Mouse (Mus musculus) neural tube, embryonic 12.5 days (tissue): Measurements from ENCODE around the gene Rasl11b. TPM values are rescaled to one million over a fixed set of nuclear protein-coding genes. Genes with fewer than 3 reads are reported as not detected.

Experiments
- ATAC-seq: fragments of 200-750 bp; cut with Nextera tagmentation; 2 replicates; pipeline ENCODE4 v1.8.0; 2017; ENCODE audit warnings: low read depth, mild to moderate bottlenecking, moderate TSS enrichment, moderate library complexity; ENCODE audit not compliant: low FRiP score
- H3K27ac ChIP-seq: fragments of 300-500 bp; sonication (generic); 2 replicates; pipeline ENCODE4 v1.5.1; 2016
- H3K27me3 ChIP-seq: fragments of 300-500 bp; sonication (generic); replicated peaks from 2 replicates; pipeline ENCODE4 v1.6.1; 2016; ENCODE audit warnings: mild to moderate bottlenecking
- H3K36me3 ChIP-seq: fragments of 300-500 bp; sonication (generic); 2 replicates; pipeline ENCODE4 v1.6.1; 2016; ENCODE audit warnings: mild to moderate bottlenecking
- H3K4me1 ChIP-seq: fragments of 300-500 bp; sonication (generic); 2 replicates; pipeline ENCODE4 v1.6.1; 2016
- H3K4me2 ChIP-seq: fragments of 300-500 bp; sonication (generic); replicated peaks from 2 replicates; pipeline ENCODE4 v1.6.1; 2016; ENCODE audit warnings: mild to moderate bottlenecking
- H3K4me3 ChIP-seq: fragments of 300-500 bp; sonication (generic); 2 replicates; pipeline ENCODE4 v1.5.1; 2016
- H3K9ac ChIP-seq: fragments of 300-500 bp; sonication (generic); 2 replicates; pipeline ENCODE4 v1.6.1; 2016; ENCODE audit warnings: mild to moderate bottlenecking
- H3K9me3 ChIP-seq: fragments of 300-500 bp; sonication (generic); 2 replicates; pipeline ENCODE4 v1.6.1; 2016; ENCODE audit warnings: mild to moderate bottlenecking
- WGBS: fragments of 180-500 bp; shearing (Covaris S2); methylation state at CpG from one replicate; pipeline ENCODE4 v1.1.7; 2016; 5-methylcytosine and 5-hydroxymethylcytosine counted together
- polyA plus RNA-seq: library from polyadenylated mRNA; unstranded; fragments of >200 nt; fragmentation: Nextera tagmentation; extraction: Ambion mirVana; gene quantifications from 2 replicates; pipeline ENCODE4 v1.2.1, GENCODE M21; 2016

The Rasl11b gene
- polyA plus RNA-seq, 1 experiment from 2014 or later = 41.7 TPM

DNA sequence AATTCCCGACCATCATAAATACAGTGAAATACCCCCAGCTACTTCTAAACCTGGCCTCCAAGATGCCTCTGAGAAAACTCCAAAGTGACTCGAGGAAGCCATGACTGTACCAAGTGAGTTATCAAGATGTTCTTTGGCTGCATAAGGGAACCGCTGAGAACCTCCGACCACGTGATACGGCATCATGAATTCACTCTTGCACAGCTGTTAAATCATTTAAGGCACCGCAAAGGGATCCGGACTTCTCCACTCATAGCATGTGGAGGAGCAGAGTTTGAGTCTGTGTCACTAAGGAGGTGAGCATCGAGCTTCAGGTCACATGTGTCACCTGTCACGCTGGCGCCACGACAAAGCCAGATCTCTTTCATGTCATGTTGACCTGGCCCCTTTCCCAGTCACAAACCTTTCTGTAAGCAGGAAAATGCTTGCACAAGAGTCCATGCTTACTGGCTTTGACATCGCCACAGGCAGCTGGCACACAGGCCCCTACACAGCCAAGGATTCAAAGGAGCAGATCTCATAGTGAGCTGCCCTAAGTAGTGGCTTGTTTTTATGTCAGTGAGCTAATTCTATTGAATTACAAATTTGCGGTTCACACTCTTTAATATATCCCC lies 49.4 kb downstream of the Rasl11b start:
- no peak overlapping the region for H3K4me2 ChIP-seq
- WGBS = 86% methylated on average over 14 of the region's 14 CpGs
- H3K36me3 ChIP-seq = no peaks in the 10 kb centered on the region
- ATAC-seq = no peak
- no peak overlapping the region for H3K27ac ChIP-seq
- H3K4me3 ChIP-seq = no peak overlapping the region
- no peaks in the 10 kb centered on the region for H3K27me3 ChIP-seq
- H3K9ac ChIP-seq = no peak overlapping the region
- H3K4me1 ChIP-seq = peaks cover 15% of the 10 kb centered on the region
- H3K9me3 ChIP-seq = no peaks in the 10 kb centered on the region

DNA sequence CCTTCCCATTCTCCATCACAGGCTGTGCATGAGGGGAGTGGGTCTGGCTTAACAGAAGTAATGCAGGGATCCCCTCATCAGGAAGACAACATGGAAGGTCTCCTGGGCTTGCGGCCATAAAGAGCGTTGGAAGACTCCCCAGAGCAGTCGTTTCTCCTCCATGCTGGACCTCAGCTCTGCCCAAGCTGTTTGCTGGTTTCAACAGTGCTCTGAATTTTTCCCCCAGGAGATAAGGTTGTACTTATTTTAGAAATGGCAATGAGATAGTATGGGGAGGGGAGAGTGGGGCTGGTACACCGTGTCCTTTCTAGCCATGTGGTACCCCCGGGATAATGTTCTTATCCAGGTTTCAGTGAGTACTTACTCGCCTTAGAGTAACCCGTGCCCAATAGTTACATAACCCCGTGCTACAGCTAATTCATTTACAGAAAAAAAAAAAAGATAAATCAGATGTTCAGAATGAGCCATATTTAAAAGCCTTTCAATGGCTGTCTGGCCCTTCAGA lies 50.6 kb downstream of the Rasl11b start:
- Histone ChIP-seq H3K27ac (no peak overlapping the region), H3K9ac (no peak overlapping the region), H3K27me3 (no peaks in the 10 kb centered on the region), H3K4me3 (no peak overlapping the region), H3K4me2 (no peak overlapping the region), H3K4me1 (peaks cover 19% of the 10 kb centered on the region), H3K36me3 (no peaks in the 10 kb centered on the region), H3K9me3 (no peaks in the 10 kb centered on the region)
- no peak for ATAC-seq
- 77% methylated on average over 8 of the region's 8 CpGs for WGBS

DNA sequence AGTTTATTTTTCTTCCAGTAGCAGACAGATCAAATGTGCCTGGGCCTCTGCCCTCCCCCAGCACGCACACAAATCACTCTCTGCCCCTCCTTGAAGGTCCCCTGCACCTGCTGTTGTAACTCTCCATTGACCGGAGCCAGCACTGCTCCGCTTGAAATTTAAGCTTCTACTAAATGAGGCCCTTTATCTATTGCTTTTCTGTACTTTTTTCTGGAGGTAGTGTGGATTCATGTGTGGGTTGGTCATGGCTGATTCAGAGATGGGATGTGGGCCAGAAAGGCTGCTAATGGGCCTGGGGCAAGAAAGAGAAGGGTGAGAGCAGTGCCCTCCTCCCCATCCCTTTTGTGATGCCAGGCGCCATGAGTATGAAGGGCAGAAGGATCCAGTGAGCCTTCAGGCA lies 51.4 kb downstream of the Rasl11b start:
- 25% methylated on average over 4 of the region's 4 CpGs for WGBS
- Histone ChIP-seq H3K4me1 (peaks cover 21% of the 10 kb centered on the region), H3K4me2 (no peak overlapping the region), H3K27ac (0 out of 2 replicates have a peak overlapping the region, but pooled peaks have one; percentile 5), H3K9me3 (no peaks in the 10 kb centered on the region), H3K4me3 (no peak overlapping the region), H3K27me3 (no peaks in the 10 kb centered on the region), H3K9ac (no peak overlapping the region), H3K36me3 (no peaks in the 10 kb centered on the region)
- peak; percentile 77 for ATAC-seq

DNA sequence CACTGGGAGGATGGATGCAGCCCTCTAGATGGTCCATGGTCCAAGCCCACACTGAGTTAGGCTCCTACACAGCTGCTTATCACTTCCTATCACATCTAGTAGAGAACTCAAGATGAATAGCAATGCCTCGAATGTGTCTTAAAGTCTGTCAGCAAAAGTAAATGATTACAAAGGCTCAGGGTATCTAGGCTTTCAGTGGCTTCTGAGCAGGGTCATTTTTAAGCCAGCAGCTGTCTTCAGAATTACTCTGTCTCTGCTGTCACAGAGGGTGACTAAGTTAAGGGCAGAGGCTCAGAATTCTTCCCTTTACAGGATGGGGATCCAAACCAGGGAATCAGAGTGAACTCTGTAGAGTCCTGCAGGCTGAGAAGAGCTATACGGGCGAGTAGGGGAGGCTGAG lies 51.9 kb downstream of the Rasl11b start:
- Histone ChIP-seq H3K27me3 (no peaks in the 10 kb centered on the region), H3K36me3 (no peaks in the 10 kb centered on the region), H3K4me2 (no peak overlapping the region), H3K4me3 (no peak overlapping the region), H3K4me1 (peaks cover 21% of the 10 kb centered on the region), H3K27ac (0 out of 2 replicates have a peak overlapping the region, but pooled peaks have one; percentile 5), H3K9ac (no peak overlapping the region), H3K9me3 (no peaks in the 10 kb centered on the region)
- no peak for ATAC-seq
- 79% methylated on average over 3 of the region's 3 CpGs for WGBS

Other genes starting within 250 kb of the Rasl11b start
- gene Usp46, start 126.9 kb upstream of the Rasl11b start, polyA plus RNA-seq = 27.1 and 27.8 TPM in 2 replicates